Mouse (Mus musculus): ENCODE measurements around the gene Hoxa7. TPM values are rescaled to one million over a fixed set of nuclear protein-coding genes. Genes with fewer than 3 reads are reported as not detected.

Hoxa7 gene
- 2.6 and 2.9 TPM in 2 replicates for total RNA-seq (2014; rRNA removed)
- polyA plus RNA-seq (2015; fragmentation: Nextera tagmentation; extraction: Ambion mirVana), result 1.3 and 3.9 TPM in 2 replicates

DNA sequence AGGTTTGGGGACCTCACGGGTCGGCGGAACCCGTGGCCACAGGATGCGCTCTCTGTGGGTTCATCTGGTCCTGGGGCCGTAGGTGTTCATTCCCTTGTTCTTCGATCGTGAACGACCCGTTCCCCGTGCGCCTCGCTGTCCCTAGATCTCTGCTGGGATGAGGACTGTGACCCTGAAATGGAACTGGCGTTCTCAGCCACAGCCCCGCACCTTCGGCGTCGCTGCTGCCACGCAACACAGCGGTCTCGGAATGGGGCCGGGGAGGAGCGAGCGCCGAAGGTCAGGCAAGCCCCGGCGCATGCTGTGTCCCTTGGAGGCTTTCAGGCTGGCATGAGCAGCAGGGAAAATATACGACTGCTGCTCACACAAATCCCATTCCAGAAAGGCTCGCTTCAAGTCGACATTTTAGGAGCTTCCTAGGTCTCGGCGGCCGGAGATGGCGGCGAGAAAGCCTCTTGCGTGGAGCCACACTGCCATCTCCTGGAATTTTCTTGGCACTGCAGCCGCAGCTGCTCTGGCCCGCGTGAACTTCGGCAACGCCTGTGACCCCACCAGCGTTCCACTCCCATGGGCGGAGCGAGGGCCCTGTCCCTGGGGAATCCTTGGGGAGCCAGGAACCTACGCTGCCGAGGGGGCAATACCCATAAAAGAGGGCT is at the start of gene Hoxa7:
TSS of gene Hoxa7 (minus strand) at position 518 of the 656 bp plus-strand sequence.
- 1% methylated on average over 46 of the region's 46 CpGs for WGBS
- H3K4me1 ChIP-seq (ENCODE audit: insufficient read depth, low read length), result no peaks in the 10 kb centered on the region

DNA sequence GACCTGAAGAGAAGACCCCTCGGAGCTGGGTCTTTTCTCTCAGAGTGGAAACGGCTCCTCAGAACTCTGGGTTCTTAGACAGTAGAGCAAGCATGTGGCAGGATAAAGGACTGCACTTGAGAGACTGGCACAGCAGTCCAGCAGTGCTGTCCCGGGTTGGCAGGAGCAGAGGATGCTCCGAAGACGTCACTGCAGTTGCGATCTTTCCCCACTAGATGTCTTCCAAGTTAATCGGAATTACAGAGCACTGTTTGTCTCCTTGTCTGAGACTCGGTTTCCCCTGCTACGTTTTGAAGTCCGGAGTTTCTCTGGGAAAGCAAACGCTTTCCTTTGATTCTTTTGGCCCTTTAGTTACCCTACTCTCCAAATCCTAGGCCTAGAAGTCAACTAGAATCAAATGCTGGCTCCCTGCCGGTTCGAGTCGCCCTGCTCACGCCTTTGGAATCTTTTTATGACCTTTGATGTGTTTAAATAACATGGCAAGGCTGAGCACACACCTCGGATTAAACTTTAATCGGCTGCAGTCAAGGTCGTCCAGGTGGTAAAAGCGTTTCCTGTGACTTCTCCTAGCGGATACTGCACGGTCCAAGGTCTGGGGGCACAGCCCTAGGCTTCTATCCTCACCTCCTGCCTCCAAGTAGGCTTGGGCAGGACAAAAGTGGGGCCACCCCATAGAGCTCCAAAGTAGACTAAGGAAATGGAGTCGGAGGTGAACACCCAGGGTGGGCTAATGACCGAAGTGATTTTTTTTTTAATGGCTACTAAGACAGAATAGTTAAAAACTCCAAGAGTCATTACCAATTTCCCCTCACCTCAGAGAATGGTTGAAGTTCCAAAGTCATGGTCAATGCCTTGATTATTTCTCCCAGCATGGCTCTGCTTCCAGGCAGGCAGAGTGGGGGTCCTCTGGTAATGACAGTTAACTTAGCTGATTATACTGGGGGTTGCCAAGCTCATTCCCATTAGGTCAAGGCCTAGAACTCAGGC is 49.1 kb upstream of the Hoxa7 start:
- H3K9me3 ChIP-seq (ENCODE audit: low read length), result no peaks in the 10 kb centered on the region
- peak; percentile 83 for DNase-seq (ENCODE audit: low spot score)
- 6% methylated on average over 23 of the region's 23 CpGs for WGBS
- H3K9ac ChIP-seq (replicated peaks; ENCODE audit: low read length), result no peak overlapping the region
- ATAC-seq, result peak; percentile 59
- H3K4me1 ChIP-seq (ENCODE audit: insufficient read depth, low read length), result no peaks in the 10 kb centered on the region
- H3K27ac ChIP-seq, result no peak overlapping the region
- 0 out of 2 replicates have a peak overlapping the region, but pooled peaks have one; percentile 3 for H3K4me3 ChIP-seq (ENCODE audit: low read length)
- H3K36me3 ChIP-seq (ENCODE audit: insufficient read depth, low read length), result no peaks in the 10 kb centered on the region
- no peak overlapping the region for H3K4me2 ChIP-seq (ENCODE audit: low read depth, low read length)
- TF ChIP-seq CTCF (IDR thresholded peaks at IDR 0.05; ENCODE audit: low read depth), result peak; percentile 83
- peaks cover 88% of the 10 kb centered on the region for H3K27me3 ChIP-seq (ENCODE audit: insufficient read depth, low read length)

More for the DNA sequence above, at the start of gene Hoxa7:
- Histone ChIP-seq H3K27ac (no peak within 1 kb of the TSS), H3K9ac (replicated peaks; ENCODE audit: low read length) (peak within 1 kb of the TSS; percentile 43; the same call in 1 of the 2 replicates), H3K36me3 (ENCODE audit: insufficient read depth, low read length) (no peaks in the 10 kb centered on the region), H3K9me3 (ENCODE audit: low read length) (no peaks in the 10 kb centered on the region), H3K4me2 (ENCODE audit: low read depth, low read length) (peak within 1 kb of the TSS; percentile 84), H3K4me3 (ENCODE audit: low read length) (peak within 1 kb of the TSS; percentile 49), H3K27me3 (ENCODE audit: insufficient read depth, low read length) (peaks cover 96% of the 10 kb centered on the region)
- DNase-seq (ENCODE audit: low spot score) (peak; percentile 91), ATAC-seq (peak; percentile 75)
- TF ChIP-seq CTCF (IDR thresholded peaks at IDR 0.05; ENCODE audit: low read depth), result peak; percentile 99

GRCm38 (mm10) chr6:52268756-52269155 is 47.1 kb upstream of the Hoxa7 start:
- TF ChIP-seq CTCF (IDR thresholded peaks at IDR 0.05; ENCODE audit: low read depth), result no peak
- no peaks in the 10 kb centered on the region for H3K4me1 ChIP-seq (ENCODE audit: insufficient read depth, low read length)
- ATAC-seq (no peak), DNase-seq (ENCODE audit: low spot score) (no peak)
- WGBS, result 1% methylated on average over 3 of the region's 3 CpGs
- H3K9me3 ChIP-seq (ENCODE audit: low read length), result no peaks in the 10 kb centered on the region
- H3K27me3 ChIP-seq (ENCODE audit: insufficient read depth, low read length), result peaks cover 92% of the 10 kb centered on the region
- H3K27ac ChIP-seq, result no peak overlapping the region
- no peak overlapping the region for H3K4me3 ChIP-seq (ENCODE audit: low read length)
- no peak overlapping the region for H3K9ac ChIP-seq (replicated peaks; ENCODE audit: low read length)
- no peaks in the 10 kb centered on the region for H3K36me3 ChIP-seq (ENCODE audit: insufficient read depth, low read length)
- H3K4me2 ChIP-seq (ENCODE audit: low read depth, low read length), result no peak overlapping the region

DNA sequence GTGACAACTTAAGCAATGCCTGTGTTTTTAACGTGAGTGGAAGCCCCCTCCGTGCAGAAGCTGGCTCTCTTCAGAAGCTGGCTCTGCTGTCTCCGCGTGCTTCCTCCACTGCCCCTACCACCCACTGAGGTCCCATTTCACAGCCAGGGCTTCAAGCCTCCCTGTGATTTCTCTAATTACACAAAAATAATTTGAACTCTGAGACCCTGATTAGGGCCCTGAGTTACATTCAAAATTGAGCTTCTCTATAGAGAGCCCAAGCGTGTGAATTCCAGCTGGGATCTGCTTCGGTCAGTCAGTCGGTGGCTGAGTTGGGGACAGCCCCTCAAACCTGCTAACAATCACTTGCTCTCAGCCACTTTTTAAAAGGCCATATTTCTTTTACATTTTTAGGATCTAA is 46.7 kb upstream of the Hoxa7 start:
- no peak overlapping the region for H3K4me2 ChIP-seq (ENCODE audit: low read depth, low read length)
- DNase-seq (ENCODE audit: low spot score), result no peak
- ATAC-seq, result no peak
- H3K36me3 ChIP-seq (ENCODE audit: insufficient read depth, low read length), result no peaks in the 10 kb centered on the region
- H3K27me3 ChIP-seq (ENCODE audit: insufficient read depth, low read length), result peaks cover 92% of the 10 kb centered on the region
- WGBS, result 1% methylated on average over 7 of the region's 7 CpGs
- no peak for TF ChIP-seq CTCF (IDR thresholded peaks at IDR 0.05; ENCODE audit: low read depth)
- H3K27ac ChIP-seq, result no peak overlapping the region
- H3K9ac ChIP-seq (replicated peaks; ENCODE audit: low read length), result no peak overlapping the region
- H3K4me1 ChIP-seq (ENCODE audit: insufficient read depth, low read length), result no peaks in the 10 kb centered on the region
- no peaks in the 10 kb centered on the region for H3K9me3 ChIP-seq (ENCODE audit: low read length)
- H3K4me3 ChIP-seq (ENCODE audit: low read length), result no peak overlapping the region

DNA sequence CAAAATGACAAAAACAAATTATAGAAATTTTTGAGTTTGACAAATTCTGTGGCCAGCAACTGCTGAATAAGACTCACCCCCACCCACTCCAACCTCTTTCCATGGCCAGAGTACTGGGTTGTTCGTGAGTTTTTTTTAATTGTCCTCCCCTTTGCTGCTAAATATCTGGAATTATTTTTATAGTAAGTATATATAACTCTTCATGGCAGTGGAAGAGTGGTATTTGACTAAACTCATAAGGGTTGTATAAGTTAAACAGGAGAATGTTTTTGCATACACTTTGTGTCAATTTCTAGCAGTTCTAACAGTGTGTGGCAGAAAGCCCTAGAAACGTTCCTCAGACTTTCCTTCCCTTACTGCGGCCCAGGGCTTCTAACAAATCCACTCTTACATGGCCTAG is 46.0 kb upstream of the Hoxa7 start:
- WGBS, result 10% methylated on average over 3 of the region's 3 CpGs

GRCm38 (mm10) chr6:52267221-52267620 is 45.6 kb upstream of the Hoxa7 start:
- Histone ChIP-seq H3K4me3 (ENCODE audit: low read length) (no peak overlapping the region), H3K4me2 (ENCODE audit: low read depth, low read length) (no peak overlapping the region), H3K27ac (no peak overlapping the region), H3K9ac (replicated peaks; ENCODE audit: low read length) (no peak overlapping the region), H3K4me1 (ENCODE audit: insufficient read depth, low read length) (no peaks in the 10 kb centered on the region), H3K9me3 (ENCODE audit: low read length) (no peaks in the 10 kb centered on the region), H3K27me3 (ENCODE audit: insufficient read depth, low read length) (peaks cover 92% of the 10 kb centered on the region), H3K36me3 (ENCODE audit: insufficient read depth, low read length) (no peaks in the 10 kb centered on the region)
- no peak for TF ChIP-seq CTCF (IDR thresholded peaks at IDR 0.05; ENCODE audit: low read depth)
- DNase-seq (ENCODE audit: low spot score) (no peak), ATAC-seq (no peak)
- 16% methylated on average over 5 of the region's 5 CpGs for WGBS

More for the DNA sequence above, 46.0 kb upstream of the Hoxa7 start:
- TF ChIP-seq CTCF (IDR thresholded peaks at IDR 0.05; ENCODE audit: low read depth), result no peak
- no peak overlapping the region for H3K27ac ChIP-seq
- H3K4me2 ChIP-seq (ENCODE audit: low read depth, low read length), result no peak overlapping the region
- no peak for DNase-seq (ENCODE audit: low spot score)
- no peak overlapping the region for H3K9ac ChIP-seq (replicated peaks; ENCODE audit: low read length)
- no peak overlapping the region for H3K4me3 ChIP-seq (ENCODE audit: low read length)
- H3K27me3 ChIP-seq (ENCODE audit: insufficient read depth, low read length), result peaks cover 92% of the 10 kb centered on the region
- ATAC-seq, result no peak
- H3K4me1 ChIP-seq (ENCODE audit: insufficient read depth, low read length), result no peaks in the 10 kb centered on the region
- no peaks in the 10 kb centered on the region for H3K36me3 ChIP-seq (ENCODE audit: insufficient read depth, low read length)
- H3K9me3 ChIP-seq (ENCODE audit: low read length), result no peaks in the 10 kb centered on the region

Measured in hindbrain, postnatal 0 days (tissue).